Mouse (Mus musculus) liver, embryonic 14.5 days (tissue): ENCODE results near the gene Crim1.

Experiments
- CTCF ChIP-seq: IDR thresholded peaks from 2 replicates; pipeline ENCODE4 v1.5.1; 2016; ENCODE audit warnings: antibody characterized with exemption, low read depth, control low read depth
- EP300 ChIP-seq: IDR thresholded peaks from 2 replicates; pipeline ENCODE4 v1.6.1; 2016; ENCODE audit warnings: antibody characterized with exemption, low read depth

- no peak for TF ChIP-seq CTCF
- no peak for TF ChIP-seq EP300
These were observed 192.5 kb downstream of the Crim1 start for GRCm38 (mm10) chr17:78392401-78393087.
